21 mouse cellular contexts compared by ENCODE assay signal in the genomic region with DNA sequence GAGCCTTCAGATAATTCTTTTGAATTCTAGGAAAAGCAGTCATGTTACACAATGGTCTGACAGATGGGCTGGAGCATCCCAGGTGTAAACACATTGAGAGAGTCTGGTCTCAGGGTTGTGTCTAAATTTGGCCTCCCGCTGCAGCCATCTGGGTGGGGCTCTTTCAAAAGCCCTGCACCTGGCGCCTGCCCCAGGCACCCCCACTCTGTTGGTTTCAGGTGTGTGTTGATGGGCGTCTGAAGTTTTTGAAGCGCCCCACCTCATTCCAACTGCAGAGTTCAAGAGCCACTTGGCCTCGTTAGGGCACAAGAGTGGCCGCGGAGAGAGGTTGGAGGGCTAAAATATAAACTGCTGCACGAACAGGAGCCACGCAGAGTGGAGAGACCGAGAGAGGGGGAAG. TPM values are rescaled to one million over a fixed set of nuclear protein-coding genes. Genes with fewer than 3 reads are reported as not detected.
A peak's percentile ranks its signal among the peaks of the same experiment; 100 is the strongest.
DNase-seq lines count a peak whose midpoint lies in the region; ATAC-seq and TF ChIP-seq lines count a peak whose summit lies in the region.
"Had no signal": no experiment of that assay in that cellular context is flagged by ENCODE, and none has a peak within 500 bp of the region (broad histone marks: within the 10 kb centered on the region; RNA-seq: fewer than 3 reads in every experiment).

No protein-coding gene starts in this region.

- WGBS in hindbrain, postnatal 0 days: 81% methylated on average over 10 of the region's 10 CpGs
- 85% methylated on average over 10 of the region's 10 CpGs for WGBS in hindbrain, embryonic 14.5 days
- WGBS in lung, embryonic 14.5 days: 46% methylated on average over 10 of the region's 10 CpGs
- WGBS in midbrain, embryonic 15.5 days: 83% methylated on average over 10 of the region's 10 CpGs

- no peak overlapping the region for H3K4me3 ChIP-seq in hindbrain, postnatal 0 days (ENCODE audit: low read length)
- H3K4me3 ChIP-seq in hindbrain, embryonic 14.5 days (replicated peaks; ENCODE audit: low read length): no peak overlapping the region
- H3K4me3 ChIP-seq in CH12.LX (replicated peaks in 1 of 3; ENCODE audit: low read depth in 2 of 3, low read length in 2 of 3, poor library complexity in 1 of 3): no peak overlapping the region
- H3K4me3 ChIP-seq in lung, embryonic 14.5 days (ENCODE audit: low read depth, low read length): no peak overlapping the region
- H3K4me3 ChIP-seq in midbrain, embryonic 15.5 days: no peak overlapping the region
- H3K4me3 ChIP-seq: forebrain, embryonic 10.5 days; heart, embryonic 10.5 days; hindbrain, embryonic 10.5 days; limb, embryonic 15.5 days; neural tube, embryonic 15.5 days had no signal

- H3K36me3 ChIP-seq in hindbrain, postnatal 0 days (ENCODE audit: insufficient read depth, low read length): no peaks in the 10 kb centered on the region
- H3K36me3 ChIP-seq in hindbrain, embryonic 14.5 days (replicated peaks; ENCODE audit: control insufficient read depth, insufficient read depth): no peaks in the 10 kb centered on the region
- H3K36me3 ChIP-seq in CH12.LX (replicated peaks in 1 of 2; ENCODE audit: control insufficient read depth in 1 of 2, insufficient read depth in 1 of 2, low read length in 1 of 2): no peaks in the 10 kb centered on the region
- H3K36me3 ChIP-seq in lung, embryonic 14.5 days (ENCODE audit: insufficient read depth): no peaks in the 10 kb centered on the region
- no peaks in the 10 kb centered on the region for H3K36me3 ChIP-seq in midbrain, embryonic 15.5 days (replicated peaks)
- H3K36me3 ChIP-seq: forebrain, embryonic 10.5 days; heart, embryonic 10.5 days; hindbrain, embryonic 10.5 days; limb, embryonic 15.5 days; neural tube, embryonic 15.5 days had no signal

- dilution Hi-C loops in CH12.LX (cut with MboI; ENCODE audit: extremely low pct_ligation_motif_present, extremely low pct_unique_long_range_greater_than_20kb, low sequenced_read_pairs): no loop called here

- no peak overlapping the region for H3K9ac ChIP-seq in hindbrain, postnatal 0 days (replicated peaks; ENCODE audit: low read length)
- H3K9ac ChIP-seq in hindbrain, embryonic 14.5 days: no peak overlapping the region
- H3K9ac ChIP-seq in CH12.LX (ENCODE audit: insufficient read depth, low read depth): no peak overlapping the region
- no peak overlapping the region for H3K9ac ChIP-seq in lung, embryonic 14.5 days
- no peak overlapping the region for H3K9ac ChIP-seq in midbrain, embryonic 15.5 days
- H3K9ac ChIP-seq: limb, embryonic 15.5 days; neural tube, embryonic 15.5 days had no signal

- no peaks in the 10 kb centered on the region; the same call in 1 of the 2 replicates for H3K4me1 ChIP-seq in hindbrain, postnatal 0 days (ENCODE audit: insufficient read depth, low read length)
- H3K4me1 ChIP-seq in hindbrain, embryonic 14.5 days (replicated peaks; ENCODE audit: control insufficient read depth, insufficient read depth, low read length): no peaks in the 10 kb centered on the region
- H3K4me1 ChIP-seq in CH12.LX (ENCODE audit: control insufficient read depth in 1 of 2, insufficient read depth in 2 of 2): peaks cover 4 to 7% of the 10 kb centered on the region in 2 experiments
- peaks cover 1% of the 10 kb centered on the region; the same call in 1 of the 2 replicates for H3K4me1 ChIP-seq in lung, embryonic 14.5 days (ENCODE audit: insufficient read depth)
- H3K4me1 ChIP-seq in midbrain, embryonic 15.5 days: no peaks in the 10 kb centered on the region
- H3K4me1 ChIP-seq: limb, embryonic 15.5 days; neural tube, embryonic 15.5 days had no signal

- 0 out of 2 replicates have a peak, but pooled peaks have one; percentile 6 for ATAC-seq in hindbrain, postnatal 0 days
- ATAC-seq in hindbrain, embryonic 14.5 days (ENCODE audit: low FRiP score): no peak
- ATAC-seq in lung, embryonic 14.5 days (ENCODE audit: insufficient read depth): peak; percentile 50; the same call in 1 of the 2 replicates
- no peak for ATAC-seq in midbrain, embryonic 15.5 days (replicated peaks)
- ATAC-seq: midbrain, embryonic 16.5 days had no signal

- no peak for DNase-seq in hindbrain, postnatal 0 days (ENCODE audit: low spot score)
- no peak for DNase-seq in hindbrain, embryonic 14.5 days (ENCODE audit: low spot score)
- DNase-seq in CH12.LX (ENCODE audit: extremely low read depth): no peak
- DNase-seq in lung, embryonic 14.5 days: no peak
- DNase-seq in lung, postnatal 36 days: peak; percentile 85
- no peak for DNase-seq in left cerebral cortex, postnatal 14 days (ENCODE audit: low spot score in 2 of 2)
- DNase-seq: adrenal gland, adult 8-10 months had no signal

- no peak for TF ChIP-seq POLR2A in CH12.LX (IDR thresholded peaks at IDR 0.05; ENCODE audit: low read depth, low read length)

- intact Hi-C loops in left cerebral cortex, postnatal 14 days (cut with DNase I): loop anchor here (5.0 kb wide), 1 partner anchor 135 kb away; no protein-coding TSS in a partner anchor

- H3K9me3 ChIP-seq in hindbrain, postnatal 0 days (ENCODE audit: low read length): no peaks in the 10 kb centered on the region
- H3K9me3 ChIP-seq in hindbrain, embryonic 14.5 days (ENCODE audit: control insufficient read depth, low read length): no peaks in the 10 kb centered on the region; the same call in 1 of the 2 replicates
- peaks cover 11% of the 10 kb centered on the region for H3K9me3 ChIP-seq in CH12.LX (replicated peaks; ENCODE audit: low read length)
- H3K9me3 ChIP-seq in lung, embryonic 14.5 days (ENCODE audit: low read depth, low read length): no peaks in the 10 kb centered on the region
- H3K9me3 ChIP-seq in midbrain, embryonic 15.5 days: no peaks in the 10 kb centered on the region
- H3K9me3 ChIP-seq: forebrain, embryonic 10.5 days; heart, embryonic 10.5 days; hindbrain, embryonic 10.5 days; limb, embryonic 15.5 days; neural tube, embryonic 15.5 days had no signal

- no peak for TF ChIP-seq CTCF in hindbrain, postnatal 0 days (IDR thresholded peaks at IDR 0.05; ENCODE audit: low read depth)
- no peak for TF ChIP-seq CTCF in CH12.LX (conservative IDR thresholded peaks at IDR 0.05 in 1 of 2, IDR thresholded peaks at IDR 0.05 in 1 of 2; ENCODE audit: low read depth in 2 of 2, low read length in 2 of 2)
- TF ChIP-seq CTCF in lung, embryonic 14.5 days (IDR thresholded peaks at IDR 0.05; ENCODE audit: low read depth): no peak

- no peak for TF ChIP-seq EP300 in CH12.LX (IDR thresholded peaks at IDR 0.05; ENCODE audit: low read length)

- no peak overlapping the region for H3K27ac ChIP-seq in hindbrain, postnatal 0 days
- no peak overlapping the region for H3K27ac ChIP-seq in hindbrain, embryonic 14.5 days
- no peak overlapping the region for H3K27ac ChIP-seq in CH12.LX (ENCODE audit: insufficient read depth, low read depth)
- H3K27ac ChIP-seq in lung, embryonic 14.5 days (ENCODE audit: low read depth): no peak overlapping the region; the same call in 1 of the 2 replicates
- H3K27ac ChIP-seq in midbrain, embryonic 15.5 days: no peak overlapping the region
- H3K27ac ChIP-seq: forebrain, embryonic 10.5 days; heart, embryonic 10.5 days; hindbrain, embryonic 10.5 days; limb, embryonic 15.5 days; neural tube, embryonic 15.5 days; stomach, postnatal 0 days had no signal

- H3K27me3 ChIP-seq in hindbrain, postnatal 0 days (ENCODE audit: insufficient read depth, low read length): no peaks in the 10 kb centered on the region
- H3K27me3 ChIP-seq in hindbrain, embryonic 14.5 days (ENCODE audit: control insufficient read depth, insufficient read depth, low read length): no peaks in the 10 kb centered on the region
- peaks cover 2% of the 10 kb centered on the region for H3K27me3 ChIP-seq in CH12.LX (replicated peaks)
- H3K27me3 ChIP-seq in lung, embryonic 14.5 days (ENCODE audit: insufficient read depth, low read length): no peaks in the 10 kb centered on the region
- no peaks in the 10 kb centered on the region for H3K27me3 ChIP-seq in midbrain, embryonic 15.5 days (replicated peaks)
- H3K27me3 ChIP-seq: limb, embryonic 15.5 days; neural tube, embryonic 15.5 days had no signal

- TF ChIP-seq RAD21 in CH12.LX (IDR thresholded peaks at IDR 0.05; ENCODE audit: low read depth, low read length): no peak

- in situ Hi-C loops in CH12.LX (cut with MboI; ENCODE audit: low pct_ligation_motif_present, low pct_unique_long_range_greater_than_20kb, low sequenced_read_pairs): loop anchor here (5.0 kb wide), 1 partner anchor 55 kb away; no protein-coding TSS in a partner anchor

- no peaks in the 10 kb centered on the region for H3K79me2 ChIP-seq in CH12.LX (replicated peaks; ENCODE audit: control insufficient read depth, extremely low read depth, insufficient read depth, poor library complexity, severe bottlenecking)

- no peak overlapping the region for H3K4me2 ChIP-seq in hindbrain, postnatal 0 days (ENCODE audit: low read depth, low read length)
- no peak overlapping the region for H3K4me2 ChIP-seq in hindbrain, embryonic 14.5 days (replicated peaks)
- H3K4me2 ChIP-seq in CH12.LX (ENCODE audit: insufficient read depth, low read depth, poor library complexity, severe bottlenecking): no peak overlapping the region
- H3K4me2 ChIP-seq in lung, embryonic 14.5 days: no peak overlapping the region
- H3K4me2 ChIP-seq in midbrain, embryonic 15.5 days: no peak overlapping the region
- H3K4me2 ChIP-seq: limb, embryonic 15.5 days; neural tube, embryonic 15.5 days had no signal

TF ChIP-seq in CH12.LX, 34 proteins besides CTCF, POLR2A, EP300 and RAD21 (continues in another document):
- TF ChIP-seq ZMIZ1 (IDR thresholded peaks at IDR 0.05; ENCODE audit: low read depth, low read length): no peak

RNA-seq across cellular contexts. Expression of a gene that starts 9.9 kb away (rescaled TPM):
- total RNA-seq in hindbrain, postnatal 0 days (2014; rRNA removed): not detected in 2 replicates
- polyA plus RNA-seq in hindbrain, postnatal 0 days (2015; fragmentation: Nextera tagmentation; extraction: Ambion mirVana): 0.08 TPM in 2 replicates
- 0.12 and 0.19 TPM in 2 replicates for polyA plus RNA-seq in hindbrain, embryonic 14.5 days (2014; fragmentation: Nextera tagmentation; extraction: Ambion mirVana)
- total RNA-seq in CH12.LX (2012; rRNA removed) (0.04 TPM in 2 replicates), CH12.LX (2014; rRNA removed) (0.14 and 0.24 TPM in 2 replicates)
- 0.13 TPM in 1 of 2 replicates, not detected in the other for polyA plus RNA-seq in CH12.LX (2012; ENCODE audit: insufficient read length, low read depth)
- 0.46 and 0.85 TPM in 2 replicates for polyA plus RNA-seq in lung, embryonic 14.5 days (2014; fragmentation: Nextera tagmentation; extraction: Ambion mirVana)
- not detected in 2 replicates for polyA plus RNA-seq in midbrain, embryonic 15.5 days (2015; fragmentation: Nextera tagmentation; extraction: Ambion mirVana)
- under 1 TPM; 0.15 to 0.19 TPM for total RNA-seq in left cerebral cortex, postnatal 14 days (2021)
- total RNA-seq: gastrocnemius, adult 18-20 months; megakaryocyte-erythroid progenitor cell, adult 5-6 weeks had no signal
- polyA plus RNA-seq: brain, embryonic 14.5 days; embryonic facial prominence, embryonic 14.5 days; forebrain, embryonic 10.5 days; heart, embryonic 10.5 days; heart, postnatal 0 days; hindbrain, embryonic 10.5 days; kidney, adult 2 months; limb, embryonic 15.5 days; midbrain, embryonic 16.5 days had no signal

RNA-seq across cellular contexts. Expression of a gene that starts 11.3 kb away (rescaled TPM):
- 30.8 and 38.3 TPM in 2 replicates for total RNA-seq in hindbrain, postnatal 0 days (2014; rRNA removed)
- polyA plus RNA-seq in hindbrain, postnatal 0 days (2015; fragmentation: Nextera tagmentation; extraction: Ambion mirVana): 20.4 and 21.4 TPM in 2 replicates
- 14.5 and 14.6 TPM in 2 replicates for polyA plus RNA-seq in hindbrain, embryonic 14.5 days (2014; fragmentation: Nextera tagmentation; extraction: Ambion mirVana)
- total RNA-seq in CH12.LX (2012; rRNA removed) (0.08 and 0.30 TPM in 2 replicates), CH12.LX (2014; rRNA removed) (0.12 TPM in 1 of 2 replicates, not detected in the other)
- not detected in 2 replicates for polyA plus RNA-seq in CH12.LX (2012; ENCODE audit: insufficient read length, low read depth)
- 32.5 and 36.3 TPM in 2 replicates for polyA plus RNA-seq in lung, embryonic 14.5 days (2014; fragmentation: Nextera tagmentation; extraction: Ambion mirVana)
- polyA plus RNA-seq in midbrain, embryonic 15.5 days (2015; fragmentation: Nextera tagmentation; extraction: Ambion mirVana): 21.1 and 23.4 TPM in 2 replicates
- 1 to 10 TPM; 8.4 to 8.7 TPM for total RNA-seq in left cerebral cortex, postnatal 14 days (2021)

Comparison
In these comparisons a context has a peak if more than half of its experiments do, and no peak if none do; other contexts are left out.
1. ATAC-seq: peak in hindbrain, postnatal 0 days (single experiment) and lung, embryonic 14.5 days (single experiment); none in hindbrain, embryonic 14.5 days (single experiment) and midbrain, embryonic 15.5 days (single experiment).
2. RNA of a gene that starts 11.3 kb away (polyA plus RNA-seq): 32.5 to 36.3 TPM in lung, embryonic 14.5 days, 21.1 to 23.4 TPM in midbrain, embryonic 15.5 days, 20.4 to 21.4 TPM in hindbrain, postnatal 0 days and 14.5 to 14.6 TPM in hindbrain, embryonic 14.5 days; not detected in CH12.LX; every median in the first group is over 10 times any median in the second.